Comparison of ENCODE assay signal across 11 mouse cellular contexts in genomic region chr2:164414581-164414980, GRCm38 (mm10). TPM values are rescaled to one million over a fixed set of nuclear protein-coding genes. Genes with fewer than 3 reads are reported as not detected.
DNase-seq lines count a peak whose midpoint lies in the region; ATAC-seq and TF ChIP-seq lines count a peak whose summit lies in the region.
"Had no signal": no experiment of that assay in that cellular context is flagged by ENCODE, and none has a peak within 500 bp of the region (broad histone marks: within the 10 kb centered on the region; RNA-seq: fewer than 3 reads in every experiment).

No protein-coding gene starts in this region.

- no peaks in the 10 kb centered on the region for H3K9me3 ChIP-seq in lung, embryonic 14.5 days (ENCODE audit: low read depth, low read length)
- H3K9me3 ChIP-seq in forebrain, embryonic 11.5 days (ENCODE audit: control insufficient read depth, low read length) = no peaks in the 10 kb centered on the region
- H3K9me3 ChIP-seq in limb, embryonic 10.5 days (replicated peaks) = no peaks in the 10 kb centered on the region
- H3K9me3 ChIP-seq in neural tube, embryonic 14.5 days (ENCODE audit: control insufficient read depth, low read length) = no peaks in the 10 kb centered on the region
- H3K9me3 ChIP-seq: G1E had no signal

- TF ChIP-seq CTCF in lung, embryonic 14.5 days (IDR thresholded peaks at IDR 0.05; ENCODE audit: low read depth) = no peak

- H3K36me3 ChIP-seq in lung, embryonic 14.5 days (ENCODE audit: insufficient read depth) = no peaks in the 10 kb centered on the region
- no peaks in the 10 kb centered on the region for H3K36me3 ChIP-seq in forebrain, embryonic 11.5 days (ENCODE audit: control insufficient read depth, insufficient read depth, low read length)
- H3K36me3 ChIP-seq in limb, embryonic 10.5 days = no peaks in the 10 kb centered on the region
- no peaks in the 10 kb centered on the region for H3K36me3 ChIP-seq in neural tube, embryonic 14.5 days (ENCODE audit: control insufficient read depth, insufficient read depth, low read length)
- H3K36me3 ChIP-seq: G1E had no signal

- no peak for DNase-seq in lung, embryonic 14.5 days
- no peak for DNase-seq in lung, postnatal 14 days
- no peak for DNase-seq in forebrain, embryonic 11.5 days (ENCODE audit: low spot score)
- DNase-seq in limb, embryonic 10.5 days (ENCODE audit: low spot score) = no peak
- no peak for DNase-seq in right cerebral cortex, adult 2 months (ENCODE audit: low spot score in 2 of 2)
- DNase-seq in adrenal gland, adult (ENCODE audit: inconsistent age in 2 of 2, low spot score in 1 of 2) = no peak
- DNase-seq in adrenal gland, postnatal 14 days = no peak
- DNase-seq: kidney, postnatal 36 days had no signal

- no peak for ATAC-seq in lung, embryonic 14.5 days (ENCODE audit: insufficient read depth)
- ATAC-seq in forebrain, embryonic 11.5 days (replicated peaks; ENCODE audit: low FRiP score) = no peak
- ATAC-seq in neural tube, embryonic 14.5 days (ENCODE audit: low read depth) = no peak

- peak overlapping the region; percentile 4; the same call in 1 of the 2 replicates for H3K9ac ChIP-seq in lung, embryonic 14.5 days
- H3K9ac ChIP-seq in forebrain, embryonic 11.5 days (ENCODE audit: low read length) = 0 out of 2 replicates have a peak overlapping the region, but pooled peaks have one; percentile 29
- no peak overlapping the region for H3K9ac ChIP-seq in neural tube, embryonic 14.5 days (replicated peaks; ENCODE audit: low read depth, low read length)

- H3K27me3 ChIP-seq in lung, embryonic 14.5 days (ENCODE audit: insufficient read depth, low read length) = 0 out of 2 replicates have a peak, but pooled peaks cover 8% of the 10 kb centered on the region
- H3K27me3 ChIP-seq in forebrain, embryonic 11.5 days (ENCODE audit: control insufficient read depth, insufficient read depth, low read length) = peaks cover 3% of the 10 kb centered on the region
- peaks cover 55% of the 10 kb centered on the region for H3K27me3 ChIP-seq in limb, embryonic 10.5 days (ENCODE audit: low read depth, poor library complexity, severe bottlenecking)
- peaks cover 3% of the 10 kb centered on the region; the same call in 1 of the 2 replicates for H3K27me3 ChIP-seq in neural tube, embryonic 14.5 days (ENCODE audit: control insufficient read depth, insufficient read depth, low read length)

- no peak overlapping the region for H3K27ac ChIP-seq in lung, embryonic 14.5 days (ENCODE audit: low read depth)
- H3K27ac ChIP-seq in forebrain, embryonic 11.5 days (ENCODE audit: low read depth, low read length) = no peak overlapping the region
- no peak overlapping the region; the same call in 1 of the 2 replicates for H3K27ac ChIP-seq in limb, embryonic 10.5 days
- H3K27ac ChIP-seq in neural tube, embryonic 14.5 days (ENCODE audit: low read depth, low read length) = no peak overlapping the region
- H3K27ac ChIP-seq: macrophage had no signal

- 55% methylated on average over 10 of the region's 10 CpGs for WGBS in lung, embryonic 14.5 days
- 70% methylated on average over 10 of the region's 10 CpGs for WGBS in forebrain, embryonic 11.5 days
- WGBS in limb, embryonic 10.5 days = 75% methylated on average over 10 of the region's 10 CpGs
- 74% methylated on average over 10 of the region's 10 CpGs for WGBS in neural tube, embryonic 14.5 days

- no peaks in the 10 kb centered on the region for H3K4me1 ChIP-seq in lung, embryonic 14.5 days (ENCODE audit: insufficient read depth)
- H3K4me1 ChIP-seq in forebrain, embryonic 11.5 days (replicated peaks; ENCODE audit: control insufficient read depth, insufficient read depth, low read length) = no peaks in the 10 kb centered on the region
- peaks cover 24% of the 10 kb centered on the region for H3K4me1 ChIP-seq in limb, embryonic 10.5 days
- no peaks in the 10 kb centered on the region for H3K4me1 ChIP-seq in neural tube, embryonic 14.5 days (ENCODE audit: control insufficient read depth, insufficient read depth, low read length)

- peak overlapping the region; percentile 51 for H3K4me2 ChIP-seq in lung, embryonic 14.5 days
- H3K4me2 ChIP-seq in forebrain, embryonic 11.5 days (ENCODE audit: low read depth, low read length, severe bottlenecking) = peak overlapping the region; percentile 32
- H3K4me2 ChIP-seq in neural tube, embryonic 14.5 days (ENCODE audit: low read depth, low read length) = peak overlapping the region; percentile 14; the same call in 1 of the 2 replicates

- H3K4me3 ChIP-seq in lung, embryonic 14.5 days (ENCODE audit: low read depth, low read length) = peak overlapping the region; percentile 18
- no peak overlapping the region for H3K4me3 ChIP-seq in forebrain, embryonic 11.5 days (ENCODE audit: low read depth, low read length)
- peak overlapping the region; percentile 29 for H3K4me3 ChIP-seq in limb, embryonic 10.5 days
- H3K4me3 ChIP-seq in neural tube, embryonic 14.5 days (ENCODE audit: low read depth, low read length) = no peak overlapping the region

RNA-seq across cellular contexts. Expression of gene Matn4, which starts 9.6 kb away (rescaled TPM):
- polyA plus RNA-seq in lung, embryonic 14.5 days (2014; fragmentation: Nextera tagmentation; extraction: Ambion mirVana) = 5.5 and 6.7 TPM in 2 replicates
- not detected in 2 replicates for polyA plus RNA-seq in forebrain, embryonic 11.5 days (2014; fragmentation: Nextera tagmentation; extraction: Ambion mirVana)
- 0.15 and 3.0 TPM in 2 replicates for polyA plus RNA-seq in limb, embryonic 10.5 days (2016; fragmentation: Nextera tagmentation; extraction: Ambion mirVana)
- polyA plus RNA-seq in neural tube, embryonic 14.5 days (2014; fragmentation: Nextera tagmentation; extraction: Ambion mirVana) = 0.36 and 0.82 TPM in 2 replicates
- total RNA-seq in adrenal gland, postnatal 14 days (2021) = 1.7 and 2.3 TPM in 2 replicates
- polyA plus RNA-seq: G1E, macrophage had no signal

RNA-seq across cellular contexts. Expression of gene Rbpjl, which starts 11.6 kb away (rescaled TPM):
- 4.9 and 5.1 TPM in 2 replicates for polyA plus RNA-seq in lung, embryonic 14.5 days (2014; fragmentation: Nextera tagmentation; extraction: Ambion mirVana)
- not detected in 2 replicates for polyA plus RNA-seq in forebrain, embryonic 11.5 days (2014; fragmentation: Nextera tagmentation; extraction: Ambion mirVana)
- 0.03 TPM in 1 of 2 replicates, not detected in the other for polyA plus RNA-seq in limb, embryonic 10.5 days (2016; fragmentation: Nextera tagmentation; extraction: Ambion mirVana)
- 0.11 and 0.17 TPM in 2 replicates for polyA plus RNA-seq in neural tube, embryonic 14.5 days (2014; fragmentation: Nextera tagmentation; extraction: Ambion mirVana)
- not detected in 2 replicates for total RNA-seq in adrenal gland, postnatal 14 days (2021)
- polyA plus RNA-seq: G1E, macrophage had no signal

RNA-seq across cellular contexts. Expression of gene Slpi, which starts 25.7 kb away (rescaled TPM):
- 0.73 and 0.86 TPM in 2 replicates for polyA plus RNA-seq in lung, embryonic 14.5 days (2014; fragmentation: Nextera tagmentation; extraction: Ambion mirVana)
- polyA plus RNA-seq in forebrain, embryonic 11.5 days (2014; fragmentation: Nextera tagmentation; extraction: Ambion mirVana) = 0.31 and 0.32 TPM in 2 replicates
- 0.46 TPM in 1 of 2 replicates, not detected in the other for polyA plus RNA-seq in limb, embryonic 10.5 days (2016; fragmentation: Nextera tagmentation; extraction: Ambion mirVana)
- polyA plus RNA-seq in neural tube, embryonic 14.5 days (2014; fragmentation: Nextera tagmentation; extraction: Ambion mirVana) = not detected in 2 replicates
- 9.2 and 9.3 TPM in 2 replicates for total RNA-seq in adrenal gland, postnatal 14 days (2021)
- total RNA-seq: G1E had no signal
- polyA plus RNA-seq: G1E had no signal

RNA-seq across cellular contexts. Expression of gene Sdc4, which starts 29.1 kb away (rescaled TPM):
- 101 and 103 TPM in 2 replicates for polyA plus RNA-seq in lung, embryonic 14.5 days (2014; fragmentation: Nextera tagmentation; extraction: Ambion mirVana)
- 15.3 and 15.9 TPM in 2 replicates for polyA plus RNA-seq in forebrain, embryonic 11.5 days (2014; fragmentation: Nextera tagmentation; extraction: Ambion mirVana)
- 22.1 and 24.2 TPM in 2 replicates for polyA plus RNA-seq in limb, embryonic 10.5 days (2016; fragmentation: Nextera tagmentation; extraction: Ambion mirVana)
- polyA plus RNA-seq in neural tube, embryonic 14.5 days (2014; fragmentation: Nextera tagmentation; extraction: Ambion mirVana) = 3.6 and 7.1 TPM in 2 replicates
- 153 and 208 TPM in 2 replicates for total RNA-seq in adrenal gland, postnatal 14 days (2021)
- polyA plus RNA-seq: G1E had no signal

RNA-seq across cellular contexts. Expression of gene Sys1, which starts 42.2 kb away (rescaled TPM):
- polyA plus RNA-seq in lung, embryonic 14.5 days (2014; fragmentation: Nextera tagmentation; extraction: Ambion mirVana) = 65.6 and 68.7 TPM in 2 replicates
- 63.4 and 71.2 TPM in 2 replicates for polyA plus RNA-seq in forebrain, embryonic 11.5 days (2014; fragmentation: Nextera tagmentation; extraction: Ambion mirVana)
- polyA plus RNA-seq in limb, embryonic 10.5 days (2016; fragmentation: Nextera tagmentation; extraction: Ambion mirVana) = 54.4 and 54.5 TPM in 2 replicates
- polyA plus RNA-seq in neural tube, embryonic 14.5 days (2014; fragmentation: Nextera tagmentation; extraction: Ambion mirVana) = 88.9 and 96.3 TPM in 2 replicates
- 31.2 and 34.2 TPM in 2 replicates for total RNA-seq in adrenal gland, postnatal 14 days (2021)

Comparison
In these comparisons a context has a peak if more than half of its experiments do, and no peak if none do; other contexts are left out.
1. H3K4me3 ChIP-seq: peak in lung, embryonic 14.5 days (single experiment) and limb, embryonic 10.5 days (single experiment); none in forebrain, embryonic 11.5 days (single experiment) and neural tube, embryonic 14.5 days (single experiment).
2. Peak in every context shown above with its lines, with median percentiles within 50 percentile points of each other: H3K4me2 ChIP-seq.